15 mouse cellular contexts compared by ENCODE assay signal in the genomic region with DNA sequence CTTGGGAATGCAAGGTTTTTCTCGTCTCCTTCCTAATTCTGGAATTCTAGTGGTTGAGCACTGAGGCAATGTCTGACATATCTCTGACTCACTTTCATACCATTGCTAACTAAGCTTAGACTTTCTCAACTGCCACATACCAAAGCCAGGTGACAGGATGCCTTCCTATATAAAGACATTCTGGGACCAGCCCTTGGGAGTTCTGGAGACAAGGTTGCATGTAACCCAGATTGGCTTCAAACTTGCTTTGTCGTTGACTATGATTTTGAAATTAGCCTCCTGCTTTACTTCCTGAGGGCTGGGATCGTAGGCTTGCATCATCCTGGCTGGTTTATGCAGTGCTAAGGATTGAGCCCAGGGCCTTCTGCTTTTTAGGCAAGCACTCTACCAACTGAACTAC.
DNase-seq lines count a peak whose midpoint lies in the region; ATAC-seq lines count a peak whose summit lies in the region.
"Had no signal": no experiment of that assay in that cellular context is flagged by ENCODE, and none has a peak within 500 bp of the region (broad histone marks: within the 10 kb centered on the region; RNA-seq: fewer than 3 reads in every experiment).

No protein-coding gene starts in this region.

- ATAC-seq in frontal cortex, adult (ENCODE audit: low TSS enrichment), result peak; percentile 25; the same call in 1 of the 2 replicates
- ATAC-seq: intestine, embryonic 15.5 days; liver, embryonic 12.5 days had no signal

- no peak for DNase-seq in frontal cortex, adult 2 months (ENCODE audit: extremely low spot score in 1 of 2, low spot score in 1 of 2)
- peak; percentile 20 for DNase-seq in lung, postnatal 36 days
- no peak for DNase-seq in lung, postnatal 25 days (ENCODE audit: low spot score)
- peak; percentile 64 for DNase-seq in fibroblast of lung, adult 2 months (ENCODE audit: low read depth)
- no peak for DNase-seq in liver
- no peak for DNase-seq in adrenal gland, postnatal 36 days
- no peak for DNase-seq in thymus, postnatal 0 days (ENCODE audit: low spot score)
- DNase-seq: B cell, adult 2 months; cerebellum, adult 11-12 months; cerebellum, postnatal 36 days; gastrocnemius, postnatal 14 days; thymus, postnatal 4 days had no signal

Comparison
In these comparisons a context has a peak if more than half of its experiments do, and no peak if none do; other contexts are left out.
1. DNase-seq: peak in lung, postnatal 36 days (single experiment) and fibroblast of lung, adult 2 months (single experiment); none in frontal cortex, adult 2 months (0 of 2), lung, postnatal 25 days (single experiment), liver (single experiment), adrenal gland, postnatal 36 days (0 of 2) and thymus, postnatal 0 days (single experiment).